Mouse (Mus musculus): ENCODE results near the gene Exosc1.

- TF ChIP-seq TAL1 (IDR thresholded peaks at IDR 0.05; ENCODE audit: low read length) (no peak), GATA1 (IDR thresholded peaks at IDR 0.05; ENCODE audit: low read length) (no peak)
Measured at GRCm38 (mm10) chr19:41969618-41970017, 36.4 kb upstream of the Exosc1 start.

Measured in erythroblast, embryonic 14.5 days (primary cell).